Mouse (Mus musculus) lung, postnatal 0 days (tissue): ENCODE measurements around the gene Pou4f2.

Source experiments
- CTCF ChIP-seq: IDR thresholded peaks from 2 replicates; pipeline ENCODE4 v1.5.1; 2016; ENCODE audit warnings: antibody characterized with exemption, mild to moderate bottlenecking
- EP300 ChIP-seq: IDR thresholded peaks from 2 replicates; pipeline ENCODE4 v1.6.1; 2016; ENCODE audit warnings: antibody characterized with exemption, mild to moderate bottlenecking, control low read depth

GRCm38 (mm10) chr8:78420101-78420503, 16.3 kb downstream of the Pou4f2 start:
- no peak for TF ChIP-seq CTCF
- no peak for TF ChIP-seq EP300
